Mouse (Mus musculus): ENCODE results near the gene Cfd.
"Not testable (repeated sequence)": the region's sequence is repeated elsewhere in the genome, so short reads cannot be mapped to it uniquely, and the experiment has no call there.

The Cfd gene

DNA sequence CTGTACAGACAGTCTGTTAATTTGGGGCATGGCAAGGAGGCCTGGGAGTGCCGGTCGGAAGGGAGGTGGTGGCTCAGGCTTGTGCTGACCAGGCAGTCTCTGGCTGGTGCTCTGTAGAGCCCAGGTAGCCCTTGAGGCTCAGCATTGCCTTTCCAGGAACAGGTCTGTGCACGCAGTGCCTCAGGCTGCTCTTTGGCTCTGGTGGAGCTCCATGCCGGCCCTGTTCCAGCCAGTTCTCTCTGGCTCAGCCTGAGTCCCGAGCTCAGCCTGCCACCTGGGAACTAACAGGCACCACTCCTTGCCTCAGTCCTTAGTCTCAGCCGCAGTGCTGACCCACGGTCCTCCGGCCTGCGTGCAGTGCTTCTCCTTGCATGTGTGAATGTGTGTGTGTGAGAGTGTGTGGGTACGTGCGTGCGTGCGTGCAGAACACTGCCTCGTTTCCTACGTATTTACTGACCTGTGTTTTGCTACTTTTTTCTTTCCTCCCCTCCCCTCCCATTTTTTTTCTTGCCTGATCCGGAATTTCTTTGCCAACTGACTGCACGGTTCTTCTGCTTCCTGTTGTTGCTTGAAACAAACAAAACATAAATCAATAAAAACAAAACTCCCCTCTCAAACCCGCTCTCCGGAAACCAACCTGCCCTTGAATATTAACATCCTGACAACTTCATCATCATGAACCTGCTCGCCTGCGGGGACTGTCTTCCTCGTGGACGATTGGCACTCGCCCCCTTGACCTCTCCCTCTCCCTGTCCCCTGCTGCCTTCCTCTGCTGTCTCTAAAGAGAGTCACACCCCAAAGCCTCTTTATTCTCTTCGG lies 29.2 kb upstream of the Cfd start:
- DNase-seq (ENCODE audit: low spot score): no peak

DNA sequence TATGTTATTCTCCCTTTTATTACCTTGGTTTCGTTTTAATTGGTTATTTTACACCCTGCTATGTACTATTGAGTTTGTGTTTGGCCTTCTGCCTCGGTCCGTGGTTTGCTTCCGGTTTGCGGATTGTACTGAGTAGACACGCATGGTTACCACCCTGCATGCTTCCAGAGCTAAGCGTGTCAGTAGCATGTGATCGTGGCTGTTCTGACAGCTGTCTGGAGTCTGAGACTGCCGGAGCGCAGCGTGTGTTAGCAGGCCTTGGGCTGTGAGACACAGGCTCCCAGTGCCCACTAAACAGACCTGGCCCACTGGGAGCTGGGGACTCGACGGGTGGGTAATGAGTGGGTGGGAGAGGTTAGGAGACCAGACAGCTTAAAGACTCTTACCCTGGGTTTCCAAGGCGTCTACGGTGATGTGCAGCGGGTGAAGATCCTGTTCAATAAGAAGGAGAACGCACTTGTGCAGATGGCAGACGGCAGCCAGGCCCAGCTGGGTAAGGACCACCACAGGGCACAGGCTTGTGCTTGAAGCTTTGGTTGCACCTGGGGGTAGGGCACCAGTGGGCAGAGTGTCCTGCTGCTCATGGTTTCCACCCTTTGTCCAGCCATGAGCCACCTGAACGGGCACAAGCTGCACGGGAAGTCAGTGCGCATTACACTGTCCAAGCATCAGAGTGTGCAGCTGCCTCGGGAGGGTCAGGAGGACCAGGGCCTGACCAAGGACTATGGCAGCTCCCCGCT lies 28.4 kb upstream of the Cfd start:
- no peak for DNase-seq (ENCODE audit: low spot score)

DNA sequence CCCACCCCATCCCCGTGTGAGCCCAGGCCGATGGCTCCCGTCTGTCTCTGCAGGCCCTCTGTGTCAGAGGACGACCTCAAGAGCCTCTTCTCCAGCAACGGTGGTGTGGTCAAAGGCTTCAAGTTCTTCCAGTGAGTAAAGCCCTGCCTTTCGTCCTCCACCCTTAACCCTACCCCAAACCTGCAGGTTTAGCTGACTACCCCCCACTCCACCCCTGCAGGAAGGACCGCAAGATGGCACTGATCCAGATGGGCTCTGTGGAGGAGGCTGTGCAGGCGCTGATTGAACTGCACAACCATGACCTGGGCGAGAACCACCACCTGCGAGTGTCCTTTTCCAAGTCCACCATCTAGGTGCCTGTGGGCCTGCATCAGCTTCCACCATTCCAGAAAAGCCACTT lies 27.7 kb upstream of the Cfd start:
- no peak for DNase-seq (ENCODE audit: low spot score)

DNA sequence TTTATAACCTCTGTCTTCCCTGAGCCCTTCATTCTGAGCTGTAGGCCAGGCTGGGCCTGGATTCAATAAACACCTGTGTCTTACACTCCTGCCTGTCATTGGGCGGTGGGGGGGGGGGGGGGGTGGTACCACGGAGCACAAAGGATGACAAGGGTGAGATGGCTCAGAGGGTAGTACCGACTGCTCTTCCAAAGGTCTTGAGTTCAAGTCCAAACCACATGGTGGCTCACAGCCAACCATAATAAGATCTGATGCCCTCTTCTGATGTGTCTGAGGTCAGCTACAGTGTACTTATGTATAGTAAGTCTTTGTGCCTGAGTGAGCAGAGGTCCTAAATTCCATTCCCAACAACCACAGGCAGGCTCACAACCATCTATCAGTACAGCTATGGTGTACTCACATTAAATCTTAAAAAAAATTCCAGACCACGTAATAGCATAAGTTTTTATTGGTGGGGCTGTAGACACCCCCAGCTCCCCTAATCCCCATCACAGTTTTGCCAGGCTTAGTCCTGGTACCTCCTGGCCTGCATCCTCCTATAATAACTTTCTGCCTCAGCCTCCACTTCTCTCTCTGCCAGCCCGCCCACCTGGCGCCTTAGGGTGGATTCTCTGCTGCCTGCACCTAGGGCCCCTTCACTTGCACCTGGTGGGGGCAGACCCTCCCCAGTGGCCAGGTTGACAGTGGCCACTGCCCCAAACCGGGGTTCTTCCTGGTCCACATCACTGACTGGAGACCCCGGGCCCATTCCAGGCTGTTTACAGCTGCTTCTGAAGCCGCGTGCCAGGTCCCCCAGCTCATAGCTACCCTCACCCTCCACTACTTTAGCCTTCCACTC lies 26.1 kb upstream of the Cfd start:
- peak; percentile 37 for DNase-seq (ENCODE audit: low spot score)

DNA sequence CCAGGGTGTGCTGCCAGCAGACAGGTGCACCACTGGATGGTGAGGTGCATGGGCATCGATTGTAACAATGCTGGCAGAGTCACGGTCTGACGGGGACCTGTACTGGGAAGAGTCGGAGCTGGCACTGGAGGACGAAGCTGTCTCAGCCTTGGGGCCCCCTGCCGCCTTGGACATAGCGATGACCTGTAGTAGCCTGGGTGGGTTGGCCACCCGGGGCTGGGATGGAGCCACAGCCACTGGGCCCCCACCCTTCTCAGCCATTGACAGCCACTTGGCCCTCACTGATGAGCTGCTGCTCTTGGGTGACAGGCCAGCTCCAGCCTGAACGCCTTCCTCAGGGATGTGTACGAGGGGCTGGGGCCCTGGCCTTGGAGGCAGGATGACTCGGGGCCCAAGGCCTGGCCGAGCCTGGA lies 25.5 kb upstream of the Cfd start:
- DNase-seq (ENCODE audit: low spot score): no peak

DNA sequence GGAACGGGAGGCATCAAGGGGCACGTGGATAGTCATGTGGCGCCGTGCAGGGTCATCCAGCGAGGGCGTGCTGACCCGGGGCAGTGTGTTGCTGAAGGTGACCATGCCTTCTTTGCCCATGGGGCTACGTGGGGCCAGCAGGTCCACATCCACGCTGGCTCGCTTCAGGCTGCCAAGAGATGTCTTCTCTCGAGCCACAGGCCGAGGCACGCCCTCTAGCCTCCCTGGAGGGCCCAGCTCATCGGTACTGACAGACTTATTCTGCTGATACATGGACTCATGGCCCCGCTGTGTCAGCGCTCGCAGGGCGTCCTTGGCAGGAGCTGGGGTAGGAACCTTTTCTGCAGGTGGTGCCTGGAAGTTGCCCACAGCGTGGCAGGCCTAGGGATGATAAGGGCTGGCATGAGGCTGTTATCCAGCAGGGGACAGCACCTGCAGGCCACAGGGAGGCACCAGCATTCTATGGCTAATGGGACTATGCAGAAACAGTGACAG lies 24.8 kb upstream of the Cfd start:
- DNase-seq (ENCODE audit: low spot score): no peak

DNA sequence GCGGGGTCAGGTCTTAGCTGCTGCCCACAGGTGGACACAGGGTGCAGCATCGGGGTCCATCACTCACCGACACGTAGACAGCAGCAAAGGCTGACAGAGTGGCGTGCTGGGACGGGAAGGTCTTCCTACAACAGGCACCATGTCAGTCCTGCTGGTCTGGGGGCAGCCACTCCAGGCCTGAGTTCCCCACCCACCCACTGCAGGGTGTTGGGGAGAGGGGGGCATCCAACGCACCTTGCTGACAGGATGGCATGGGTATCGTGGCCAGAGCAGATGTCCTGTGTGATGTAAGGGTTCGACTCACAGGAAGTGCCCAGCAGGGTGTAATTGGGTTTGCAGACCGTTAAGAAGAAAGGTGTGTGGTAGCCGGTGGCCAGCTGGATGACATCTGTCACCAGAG lies 24.1 kb upstream of the Cfd start:
- no peak for DNase-seq (ENCODE audit: low spot score)

DNA sequence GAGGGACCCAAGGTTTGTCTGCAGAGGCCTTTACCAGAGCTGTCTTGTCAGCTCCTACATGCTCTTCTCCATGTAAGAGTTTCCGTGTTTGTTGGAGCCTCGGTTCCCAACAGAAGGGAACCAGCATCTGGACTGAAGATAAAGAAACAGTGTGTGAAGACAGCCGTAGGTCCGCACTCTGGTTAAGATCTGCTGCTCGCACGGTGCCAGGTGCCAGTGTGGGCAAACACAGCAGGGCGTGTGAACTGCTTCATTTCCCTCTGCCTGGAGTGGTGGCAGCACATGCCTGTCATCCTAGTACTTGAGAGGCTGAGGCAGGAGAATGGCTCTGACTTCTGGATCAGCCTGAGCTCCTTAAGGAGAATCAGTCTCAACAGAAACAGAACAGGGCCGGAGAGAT lies 18.8 kb upstream of the Cfd start:
- no peak for DNase-seq (ENCODE audit: low spot score)

DNA sequence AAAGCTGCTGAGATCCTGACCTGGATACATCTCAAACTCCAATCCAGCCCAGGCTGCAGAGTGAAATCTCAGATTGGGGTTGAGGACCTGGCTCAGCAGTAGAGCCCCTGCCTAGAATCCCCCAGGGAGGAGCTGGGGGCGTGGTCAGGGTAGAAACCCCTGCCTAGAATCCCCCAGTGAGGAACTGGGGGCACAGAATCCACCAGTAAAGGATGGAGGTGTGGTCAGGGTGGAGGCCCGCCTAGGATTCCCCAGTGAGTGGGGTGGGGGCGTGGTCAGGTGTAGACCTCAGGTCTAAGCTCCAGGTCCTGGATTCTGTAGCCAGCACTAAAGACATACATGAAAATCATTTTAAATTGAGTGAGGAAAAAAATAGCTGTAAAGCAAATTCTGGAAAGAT lies 17.8 kb upstream of the Cfd start:
- DNase-seq (ENCODE audit: low spot score): no peak

DNA sequence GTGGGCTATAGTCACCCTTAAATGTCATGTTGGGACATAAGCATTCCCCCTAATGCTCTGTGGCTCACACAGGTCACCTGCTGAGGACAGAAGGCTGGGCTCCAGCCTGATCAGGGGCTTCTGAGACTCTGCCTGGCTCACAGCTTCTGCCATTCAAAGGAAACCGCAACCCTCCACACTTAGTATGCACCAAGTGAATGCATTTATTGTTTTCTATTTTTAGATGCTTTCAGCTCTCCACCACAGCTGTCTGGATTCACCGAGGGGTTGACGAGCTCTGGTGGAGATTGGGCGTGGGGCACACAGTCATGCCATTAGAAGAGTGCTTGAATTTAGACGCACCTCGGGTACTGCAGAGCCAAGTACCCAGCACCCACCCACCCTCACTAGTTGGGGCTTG lies 17.3 kb upstream of the Cfd start:
- peak; percentile 25 for DNase-seq (ENCODE audit: low spot score)

DNA sequence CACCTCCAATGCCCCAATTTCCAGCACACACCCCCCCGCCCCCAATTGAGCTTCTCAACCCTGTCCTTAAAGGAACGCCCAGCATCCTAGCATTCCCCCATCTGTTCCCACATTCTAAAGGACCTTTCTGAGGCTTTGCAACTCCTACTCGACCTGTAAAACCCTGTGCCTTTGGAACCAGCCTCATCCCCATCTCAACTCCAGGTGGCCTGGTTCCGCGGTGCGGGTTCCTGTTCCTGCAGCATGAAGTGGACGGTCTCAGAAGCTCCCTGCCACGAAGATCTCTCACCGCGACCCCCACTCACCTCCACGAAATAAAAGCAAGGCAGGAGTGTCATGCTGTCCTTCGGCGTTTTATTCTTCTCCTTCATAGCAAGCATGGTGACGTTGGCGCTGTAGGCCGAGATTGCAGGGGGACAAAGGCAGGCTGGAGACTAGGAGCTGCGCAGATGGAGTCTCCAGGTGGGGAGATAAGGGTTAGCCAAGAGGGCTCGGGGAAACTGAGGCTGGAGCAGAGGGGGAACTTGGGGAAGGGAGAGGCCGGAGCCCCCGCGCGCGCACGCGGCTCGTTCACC lies 16.9 kb upstream of the Cfd start:
- peak; percentile 63 for DNase-seq (ENCODE audit: low spot score)

DNA sequence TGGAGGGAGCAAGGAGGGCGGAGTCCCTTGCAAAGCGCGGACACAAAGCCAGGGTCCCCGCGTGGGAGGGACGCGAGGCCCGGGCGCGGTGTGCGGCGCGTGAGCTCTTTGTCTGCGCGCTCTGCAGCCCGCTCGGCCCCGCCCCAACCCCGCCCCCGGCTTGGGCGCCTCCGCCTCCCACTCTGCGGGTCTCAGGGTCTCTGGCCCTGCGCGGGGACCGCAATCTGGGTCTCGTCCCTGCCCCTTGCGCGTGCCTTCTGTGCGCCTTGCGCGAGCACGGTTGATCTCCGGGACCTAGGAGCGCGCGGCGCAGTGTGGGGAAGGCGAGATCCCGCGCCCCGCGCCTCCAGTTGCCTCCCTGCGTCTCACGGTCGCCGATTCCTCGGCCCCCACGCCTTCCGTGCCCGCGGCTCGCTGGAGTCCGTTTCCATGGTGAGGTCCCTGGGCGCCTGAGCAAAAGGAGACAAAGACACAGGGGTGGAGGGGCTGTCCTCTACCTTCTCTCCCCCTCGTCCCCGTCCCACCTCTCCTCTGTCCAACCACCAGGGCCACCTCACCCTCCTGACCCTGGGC lies 16.3 kb upstream of the Cfd start, which contains the start of the genes Prtn3 and Plppr3:
TSS of gene Prtn3 (plus strand) at position 187 of the 573 bp plus-strand sequence.
TSS of gene Plppr3 (minus strand) at position 345 of the 573 bp plus-strand sequence.
- peak; percentile 79 for DNase-seq (ENCODE audit: low spot score)

DNA sequence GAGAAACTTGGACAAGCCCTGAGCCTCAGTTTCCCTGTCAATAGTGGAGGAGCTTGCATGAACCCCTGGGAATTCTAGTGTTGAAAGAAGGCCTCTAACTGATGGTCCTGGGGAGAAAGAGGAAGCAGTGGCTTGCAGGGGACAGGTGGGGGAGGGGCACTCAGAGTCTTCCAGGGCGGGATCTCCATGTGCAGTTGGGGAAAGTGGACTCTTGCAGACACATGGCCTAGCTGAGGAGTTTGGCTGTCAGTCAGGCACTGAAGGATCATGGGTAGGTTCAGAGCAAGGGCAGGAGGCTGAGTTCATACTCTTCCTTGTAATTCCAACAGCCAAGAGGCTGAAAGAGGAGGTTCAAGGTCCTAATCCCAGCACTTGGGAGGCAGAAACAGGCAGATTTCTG lies 13.5 kb upstream of the Cfd start:
- DNase-seq (ENCODE audit: low spot score): peak; percentile 36

DNA sequence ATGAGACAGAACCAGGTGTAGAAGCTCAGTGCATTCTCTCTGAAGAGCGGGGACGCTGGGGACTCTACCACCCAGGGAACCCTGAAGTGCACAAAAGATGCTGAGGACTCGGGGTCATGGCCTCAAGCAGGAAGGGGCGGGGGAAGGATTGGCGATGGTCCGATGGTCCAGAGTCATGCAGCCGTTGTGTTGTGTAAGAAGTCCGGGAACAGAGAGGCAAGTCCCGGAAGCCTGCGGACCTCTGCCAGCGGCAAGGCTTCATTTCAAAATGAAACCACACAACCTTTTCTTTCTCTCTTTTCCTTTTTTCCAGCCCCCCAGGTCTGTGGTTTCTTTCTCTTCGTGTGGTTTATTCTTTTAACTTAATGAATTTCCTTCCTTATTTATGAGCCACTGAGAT lies 12.9 kb upstream of the Cfd start:
- DNase-seq (ENCODE audit: low spot score): no peak

DNA sequence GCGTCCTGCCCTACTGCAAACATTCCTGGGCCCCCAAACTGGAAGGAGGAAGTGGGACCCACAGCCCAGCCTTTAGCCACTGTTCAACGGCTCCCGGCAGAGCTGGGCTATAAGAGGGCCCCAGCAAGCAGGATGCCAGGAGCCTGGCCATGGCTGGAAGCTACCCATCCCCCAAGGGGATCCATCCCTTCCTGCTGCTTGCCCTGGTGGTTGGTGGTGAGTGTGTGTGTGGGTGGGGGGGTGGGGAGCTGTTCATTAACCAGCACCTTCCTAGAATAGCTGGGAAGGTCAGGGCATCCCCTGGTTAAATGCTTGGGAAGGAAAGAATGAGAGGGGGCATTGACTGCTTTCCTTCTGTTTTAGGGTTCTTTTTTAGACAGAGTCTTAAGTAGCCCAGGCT lies 11.1 kb upstream of the Cfd start:
- DNase-seq (ENCODE audit: low spot score): no peak

DNA sequence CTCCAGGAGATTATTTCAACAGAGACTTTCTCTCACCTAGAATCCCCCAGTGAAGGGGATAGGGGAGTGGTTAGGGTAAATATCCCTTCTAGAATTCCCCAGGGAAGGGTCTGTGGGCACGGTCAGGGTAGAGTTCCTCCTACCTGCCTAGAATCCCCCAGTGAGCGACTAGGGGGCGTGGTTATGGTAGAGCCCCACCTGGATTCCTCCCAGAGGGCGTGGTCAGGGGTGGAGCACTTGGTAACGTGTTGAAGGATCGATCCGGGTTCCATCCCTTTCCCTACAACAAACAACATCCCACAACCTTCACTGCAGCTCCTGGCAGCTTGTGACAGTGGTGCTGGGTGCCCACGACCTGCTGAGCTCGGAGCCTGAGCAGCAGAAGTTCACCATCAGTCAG lies 9.9 kb upstream of the Cfd start:
- DNase-seq (ENCODE audit: low spot score): no peak

DNA sequence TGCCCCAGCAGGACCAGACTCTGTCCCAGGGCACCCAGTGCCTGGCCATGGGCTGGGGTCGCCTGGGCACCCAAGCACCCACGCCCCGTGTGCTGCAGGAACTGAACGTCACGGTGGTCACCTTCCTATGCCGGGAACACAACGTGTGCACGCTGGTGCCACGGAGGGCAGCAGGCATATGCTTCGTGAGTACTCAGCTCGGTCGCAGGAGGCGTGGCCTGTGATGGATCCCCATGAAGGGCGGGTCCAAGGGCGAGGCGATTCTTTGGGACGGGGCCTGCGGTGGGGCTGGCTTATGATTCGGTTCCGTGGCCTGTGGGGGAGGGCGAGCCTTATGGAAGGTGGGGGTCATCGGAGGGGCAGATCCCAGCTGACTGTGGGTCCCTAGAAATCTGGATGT lies 8.7 kb upstream of the Cfd start:
- DNase-seq (ENCODE audit: low spot score): peak; percentile 45

DNA sequence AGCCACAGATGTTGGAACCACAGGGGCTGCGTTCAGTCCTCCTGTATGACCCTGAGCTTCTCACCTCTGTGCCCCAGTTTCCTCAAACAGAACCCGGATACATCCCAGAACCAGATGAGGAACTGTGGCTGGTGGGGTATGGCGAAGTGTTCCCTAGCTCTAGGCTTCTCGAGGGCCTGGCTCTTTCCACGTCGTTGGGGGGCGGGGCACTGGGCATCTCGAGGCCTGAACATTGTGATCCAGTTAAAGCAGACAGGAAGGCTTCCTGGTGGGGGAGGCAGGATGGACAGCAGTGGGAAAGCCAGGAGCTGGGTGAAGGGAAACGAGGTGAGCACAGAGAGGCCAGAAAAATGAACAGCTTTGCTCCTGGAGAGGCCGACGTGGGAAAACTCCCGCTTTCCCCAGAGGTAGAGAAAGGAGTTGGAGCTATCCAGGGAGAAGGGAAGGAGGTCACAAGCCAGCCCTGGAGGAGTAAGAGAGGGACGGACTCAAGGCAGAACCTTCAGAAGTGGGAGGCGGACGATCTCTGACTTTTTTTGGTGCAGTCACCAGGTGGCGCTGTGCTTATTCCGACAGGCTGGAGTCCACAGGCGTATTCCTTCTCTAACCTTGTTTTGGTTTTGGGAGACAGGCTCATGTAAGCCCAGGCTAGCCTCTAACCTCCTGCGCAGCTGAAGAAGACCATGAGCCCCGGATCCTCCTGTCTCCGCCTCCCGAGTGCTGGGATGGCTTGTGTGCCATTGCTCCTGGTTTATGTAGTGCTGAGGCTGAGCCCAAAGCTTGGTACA lies 7.2 kb upstream of the Cfd start:
- peak; percentile 92 for DNase-seq (ENCODE audit: low spot score)

DNA sequence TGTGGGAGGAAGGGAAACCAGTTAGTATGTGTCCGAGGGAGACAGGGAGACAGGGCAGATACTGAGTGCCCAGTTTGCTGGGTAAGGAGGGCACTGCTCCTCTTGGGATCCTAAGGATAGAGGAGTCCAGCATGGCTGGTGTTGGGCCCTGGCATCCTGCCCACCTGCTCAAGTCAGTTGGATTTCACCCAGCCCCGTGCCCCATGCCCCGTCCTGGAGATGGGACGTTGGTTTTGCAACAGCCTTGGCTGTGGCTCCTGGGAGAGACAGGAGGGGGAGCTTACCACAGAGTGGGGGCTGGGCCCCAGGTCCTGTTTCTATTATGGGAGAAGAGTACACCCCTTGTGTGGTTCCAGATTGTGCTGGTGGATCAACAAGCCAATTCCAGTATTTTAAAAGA lies 6.2 kb upstream of the Cfd start:
- DNase-seq (ENCODE audit: low spot score): no peak

DNA sequence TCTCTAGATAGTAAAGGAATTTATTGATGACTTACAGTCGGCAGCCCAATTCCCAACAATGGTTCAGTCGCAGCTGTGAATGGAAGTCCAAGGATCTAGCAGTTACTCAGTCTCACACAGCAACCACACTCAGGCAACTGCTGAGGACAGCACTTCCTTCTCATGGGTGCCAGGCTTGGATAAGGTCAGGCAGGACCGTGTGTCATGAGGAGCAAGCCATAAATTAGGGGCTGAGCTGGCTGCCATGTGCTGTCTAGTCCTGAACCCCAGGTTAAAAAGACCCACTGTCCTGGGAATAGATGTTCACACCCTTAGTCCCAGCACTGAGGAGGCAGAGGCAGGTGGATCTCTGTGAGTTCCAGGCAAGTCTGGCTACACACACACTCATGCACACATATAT lies 5.7 kb upstream of the Cfd start:
- not testable (repeated sequence) for DNase-seq (ENCODE audit: low spot score)

DNA sequence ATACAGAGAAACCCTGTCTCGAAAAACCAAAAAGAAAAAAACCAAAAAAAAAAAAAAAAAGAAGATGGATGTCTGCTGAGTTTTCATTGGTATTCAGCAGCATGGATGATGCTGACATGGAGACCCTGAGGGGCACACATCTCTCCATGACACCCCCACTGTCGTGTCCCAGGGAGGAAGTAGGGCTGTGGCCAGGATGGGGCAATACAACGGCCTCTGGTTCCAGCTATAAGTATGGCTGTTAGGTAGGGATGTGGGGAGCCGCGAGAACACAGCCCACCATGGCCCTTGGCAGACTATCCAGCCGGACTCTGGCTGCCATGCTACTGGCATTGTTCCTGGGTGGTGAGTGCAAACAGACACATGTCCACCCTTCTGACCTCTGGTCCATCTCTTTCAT lies 4.6 kb upstream of the Cfd start, which contains the start of gene Elane:
TSS of gene Elane (plus strand) at position 194 of the 400 bp plus-strand sequence.
- no peak for DNase-seq (ENCODE audit: low spot score)

Data from embryo, embryonic 10.5 days (tissue).